Comparison of ENCODE assay signal across 9 mouse cellular contexts in genomic region chr2:29250263-29251094, GRCm38 (mm10). TPM values are rescaled to one million over a fixed set of nuclear protein-coding genes. Genes with fewer than 3 reads are reported as not detected.
DNase-seq lines count a peak whose midpoint lies in the region; ATAC-seq and TF ChIP-seq lines count a peak whose summit lies in the region.
"Had no signal": no experiment of that assay in that cellular context is flagged by ENCODE, and none has a peak within 500 bp of the region (broad histone marks: within the 10 kb centered on the region; RNA-seq: fewer than 3 reads in every experiment).

No protein-coding gene starts in this region.

- H3K4me3 ChIP-seq in kidney, postnatal 0 days (replicated peaks; ENCODE audit: low read depth, low read length) = peak overlapping the region; percentile 72
- peak overlapping the region; percentile 61 for H3K4me3 ChIP-seq in hindbrain, embryonic 12.5 days
- H3K4me3 ChIP-seq in midbrain, embryonic 12.5 days = peak overlapping the region; percentile 66
- no peak overlapping the region for H3K4me3 ChIP-seq in thymus, adult 2 months (ENCODE audit: control insufficient read depth, insufficient read depth, low read length)

- no peaks in the 10 kb centered on the region for H3K9me3 ChIP-seq in kidney, postnatal 0 days (replicated peaks; ENCODE audit: low read length)
- H3K9me3 ChIP-seq in hindbrain, embryonic 12.5 days (replicated peaks) = no peaks in the 10 kb centered on the region
- H3K9me3 ChIP-seq in midbrain, embryonic 12.5 days = no peaks in the 10 kb centered on the region
- H3K9me3 ChIP-seq: megakaryocyte, embryonic 14.5 days had no signal

- TF ChIP-seq POLR2A in thymus, adult 2 months (IDR thresholded peaks at IDR 0.05; ENCODE audit: control insufficient read depth, extremely low read depth, insufficient read depth, low read length, poor library complexity) = no peak

- TF ChIP-seq CTCF in kidney, postnatal 0 days (IDR thresholded peaks at IDR 0.05; ENCODE audit: low read depth) = no peak
- no peak for TF ChIP-seq CTCF in thymus, adult 2 months (IDR thresholded peaks at IDR 0.05; ENCODE audit: borderline replicate concordance, control insufficient read depth, extremely low read depth, insufficient read depth, low read length, poor library complexity)

- peak overlapping the region; percentile 51; the same call in 1 of the 2 replicates for H3K9ac ChIP-seq in kidney, postnatal 0 days (ENCODE audit: low read depth, low read length)
- peak overlapping the region; percentile 72 for H3K9ac ChIP-seq in hindbrain, embryonic 12.5 days
- H3K9ac ChIP-seq in midbrain, embryonic 12.5 days (replicated peaks) = peak overlapping the region; percentile 73

- peak; percentile 21 for DNase-seq in kidney, postnatal 0 days (ENCODE audit: low spot score)
- no peak for DNase-seq in kidney, adult 11 months
- DNase-seq in embryo, embryonic 10 days (ENCODE audit: low spot score) = peak; percentile 50
- DNase-seq in left cerebral cortex, adult 9 months (ENCODE audit: low spot score in 2 of 2) = no peak
- DNase-seq in thymus, adult 2 months = no peak

- peak overlapping the region; percentile 99 for H3K4me2 ChIP-seq in kidney, postnatal 0 days (ENCODE audit: low read length)
- H3K4me2 ChIP-seq in hindbrain, embryonic 12.5 days (replicated peaks) = peak overlapping the region; percentile 99
- H3K4me2 ChIP-seq in midbrain, embryonic 12.5 days (replicated peaks) = peak overlapping the region; percentile 98

- H3K36me3 ChIP-seq in kidney, postnatal 0 days (ENCODE audit: insufficient read depth, low read length) = no peaks in the 10 kb centered on the region
- no peaks in the 10 kb centered on the region for H3K36me3 ChIP-seq in hindbrain, embryonic 12.5 days
- no peaks in the 10 kb centered on the region for H3K36me3 ChIP-seq in midbrain, embryonic 12.5 days
- H3K36me3 ChIP-seq in thymus, adult 2 months (ENCODE audit: control insufficient read depth, insufficient read depth, low read length) = no peaks in the 10 kb centered on the region

- WGBS in kidney, postnatal 0 days = 1% methylated on average over 44 of the region's 44 CpGs
- under 1% methylated on average over 44 of the region's 44 CpGs for whole genome bisulfite sequencing in hindbrain, embryonic 12.5 days
- WGBS in midbrain, embryonic 12.5 days = under 1% methylated on average over 44 of the region's 44 CpGs
- WGBS in thymus, adult 2 months = 15% methylated on average over 44 of the region's 44 CpGs

- ATAC-seq in kidney, postnatal 0 days (replicated peaks; ENCODE audit: low FRiP score, low read depth) = no peak
- no peak for ATAC-seq in hindbrain, embryonic 12.5 days (ENCODE audit: low FRiP score)
- no peak for ATAC-seq in midbrain, embryonic 12.5 days (ENCODE audit: low FRiP score, low read depth)
- ATAC-seq in megakaryocyte-erythroid progenitor cell, adult 5-6 weeks (replicated peaks; ENCODE audit: low FRiP score, low TSS enrichment, poor library complexity, severe bottlenecking) = no peak

- peaks cover 64% of the 10 kb centered on the region for H3K27me3 ChIP-seq in kidney, postnatal 0 days (ENCODE audit: insufficient read depth, low read length)
- peaks cover 71% of the 10 kb centered on the region for H3K27me3 ChIP-seq in hindbrain, embryonic 12.5 days
- peaks cover 89% of the 10 kb centered on the region for H3K27me3 ChIP-seq in midbrain, embryonic 12.5 days
- H3K27me3 ChIP-seq in thymus, adult 2 months (ENCODE audit: control insufficient read depth, insufficient read depth, low read length) = peaks cover 12% of the 10 kb centered on the region

- H3K4me1 ChIP-seq in kidney, postnatal 0 days (replicated peaks; ENCODE audit: insufficient read depth, low read length) = peaks cover 27% of the 10 kb centered on the region; the same call in 1 of the 2 replicates
- H3K4me1 ChIP-seq in hindbrain, embryonic 12.5 days = peaks cover 63% of the 10 kb centered on the region
- H3K4me1 ChIP-seq in midbrain, embryonic 12.5 days = peaks cover 63% of the 10 kb centered on the region
- H3K4me1 ChIP-seq in thymus, adult 2 months (replicated peaks; ENCODE audit: control insufficient read depth, insufficient read depth, low read length) = peaks cover 9% of the 10 kb centered on the region

- H3K27ac ChIP-seq in kidney, postnatal 0 days = no peak overlapping the region
- H3K27ac ChIP-seq in hindbrain, embryonic 12.5 days = peak overlapping the region; percentile 23; the same call in 1 of the 2 replicates
- peak overlapping the region; percentile 46; the same call in 1 of the 2 replicates for H3K27ac ChIP-seq in midbrain, embryonic 12.5 days (replicated peaks)
- H3K27ac ChIP-seq in thymus, adult 2 months (ENCODE audit: control insufficient read depth, insufficient read depth, low read length) = no peak overlapping the region

RNA-seq across cellular contexts. Expression of gene Ntng2, which starts 2.3 kb away (rescaled TPM):
- 2.4 TPM in 2 replicates for polyA plus RNA-seq in kidney, postnatal 0 days (2015; fragmentation: Nextera tagmentation; extraction: Ambion mirVana)
- 2.6 and 3.1 TPM in 2 replicates for polyA plus RNA-seq in hindbrain, embryonic 12.5 days (2016; fragmentation: Nextera tagmentation; extraction: Ambion mirVana)
- 6.3 TPM in 2 replicates for polyA plus RNA-seq in midbrain, embryonic 12.5 days (2016; fragmentation: Nextera tagmentation; extraction: Ambion mirVana)
- 26.0 and 29.7 TPM in 2 replicates for polyA plus RNA-seq in thymus, adult 2 months (2012; rRNA removed)
- total RNA-seq in megakaryocyte-erythroid progenitor cell, adult 5-6 weeks (2014; fragmentation: Nextera tagmentation) = 2.3 and 2.8 TPM in 2 replicates
- total RNA-seq in megakaryocyte-erythroid progenitor cell, adult 5-6 weeks (2017) = not detected in 2 replicates

Comparison
In these comparisons a context has a peak if more than half of its experiments do, and no peak if none do; other contexts are left out.
1. DNase-seq: peak in kidney, postnatal 0 days (single experiment) and embryo, embryonic 10 days (single experiment); none in kidney, adult 11 months (single experiment), left cerebral cortex, adult 9 months (0 of 2) and thymus, adult 2 months (single experiment).
2. H3K27ac ChIP-seq: peak in hindbrain, embryonic 12.5 days (single experiment) and midbrain, embryonic 12.5 days (single experiment); none in kidney, postnatal 0 days (single experiment) and thymus, adult 2 months (single experiment).
3. Peak in every context shown above with its lines, with median percentiles within 50 percentile points of each other: H3K4me2 ChIP-seq and H3K9ac ChIP-seq.